Mouse (Mus musculus): ENCODE measurements at regions not wholly inside any gene's neighbourhood (a gene's known extent, or its start where the extent isn't known, plus 50 kb on each side); places are given as distances from the start of the nearest gene placed in this dataset.

DNA sequence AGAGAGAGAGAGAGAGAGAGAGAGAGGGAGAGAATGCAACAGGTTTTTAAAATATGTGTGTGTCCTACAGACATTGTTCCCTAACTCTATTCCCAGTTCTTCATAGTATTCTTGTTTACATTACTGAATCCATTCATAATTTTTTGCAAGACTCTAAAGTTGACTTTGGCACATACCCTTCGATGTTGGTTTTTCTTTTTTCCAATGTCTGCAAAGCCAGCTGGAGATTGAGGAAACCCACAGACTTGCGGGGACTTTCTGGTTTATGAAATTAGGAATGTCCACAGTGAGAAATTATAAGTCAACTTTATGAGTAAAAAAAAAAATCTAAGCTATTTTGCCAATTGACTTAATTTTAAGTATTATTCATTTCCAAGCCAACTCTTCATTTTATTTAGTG, 379.7 kb upstream of the Adamts5 start:
- Histone ChIP-seq H3K27me3 (ENCODE audit: insufficient read depth, low read length) (no peaks in the 10 kb centered on the region), H3K9me3 (ENCODE audit: low read length) (no peaks in the 10 kb centered on the region), H3K4me1 (replicated peaks; ENCODE audit: low read depth, low read length) (no peaks in the 10 kb centered on the region), H3K4me3 (replicated peaks; ENCODE audit: low read length) (no peak overlapping the region), H3K36me3 (ENCODE audit: insufficient read depth, low read length) (no peaks in the 10 kb centered on the region)
- TF ChIP-seq POU5F1 (IDR thresholded peaks at IDR 0.05; ENCODE audit: borderline replicate concordance, low read length) (no peak), CTCF (conservative IDR thresholded peaks at IDR 0.05; ENCODE audit: low read length) (no peak), NANOG (IDR thresholded peaks at IDR 0.05; ENCODE audit: borderline replicate concordance, low read length) (no peak)

DNA sequence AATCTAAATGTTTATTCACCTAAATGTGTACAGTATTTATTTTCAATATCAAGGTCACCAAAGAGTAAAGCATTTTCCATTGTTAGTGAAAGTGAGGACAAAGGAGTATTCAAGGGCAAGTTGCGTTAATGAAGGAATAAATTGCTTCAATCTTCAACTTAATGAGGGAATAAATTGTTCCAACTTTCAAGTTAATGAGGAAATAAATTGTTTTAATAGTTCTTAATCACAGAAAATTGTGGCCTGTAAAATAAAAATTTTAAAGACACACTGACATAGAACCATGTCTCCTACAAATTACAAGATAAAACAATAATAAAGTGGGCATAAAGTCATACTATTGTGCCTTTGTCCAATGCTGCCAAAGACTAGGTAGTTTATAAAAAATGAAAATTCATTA, 375.4 kb upstream of the Adamts5 start:
- Histone ChIP-seq H3K4me1 (replicated peaks; ENCODE audit: low read depth, low read length) (no peaks in the 10 kb centered on the region), H3K36me3 (ENCODE audit: insufficient read depth, low read length) (no peaks in the 10 kb centered on the region), H3K27me3 (ENCODE audit: insufficient read depth, low read length) (no peaks in the 10 kb centered on the region), H3K9me3 (ENCODE audit: low read length) (no peaks in the 10 kb centered on the region), H3K4me3 (replicated peaks; ENCODE audit: low read length) (no peak overlapping the region)
- no peak for TF ChIP-seq NANOG (IDR thresholded peaks at IDR 0.05; ENCODE audit: borderline replicate concordance, low read length)
- no peak for TF ChIP-seq CTCF (conservative IDR thresholded peaks at IDR 0.05; ENCODE audit: low read length)
- TF ChIP-seq POU5F1 (IDR thresholded peaks at IDR 0.05; ENCODE audit: borderline replicate concordance, low read length) = no peak

DNA sequence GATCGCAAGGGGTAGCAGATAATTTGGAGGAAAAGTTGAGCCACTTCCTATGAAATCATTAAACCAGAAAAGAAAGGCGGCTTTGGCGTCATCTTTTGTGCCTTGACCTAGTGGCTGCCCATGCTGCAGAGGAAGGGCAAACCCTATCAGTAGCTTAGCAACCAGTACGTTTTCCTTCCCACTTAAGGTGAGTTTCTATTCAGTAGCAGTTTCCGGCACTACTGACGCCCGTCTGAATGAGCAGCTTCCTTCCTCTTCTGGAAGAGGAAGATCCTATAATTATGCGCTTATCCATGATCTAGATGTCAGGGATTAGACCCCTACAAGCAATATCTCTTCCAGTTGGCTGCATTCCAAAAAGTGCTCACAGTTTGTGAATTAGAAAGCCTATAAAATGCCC, 360.0 kb upstream of the Adamts5 start:
- no peak overlapping the region for H3K4me3 ChIP-seq (replicated peaks; ENCODE audit: low read length)
- H3K9me3 ChIP-seq (ENCODE audit: low read length) = no peaks in the 10 kb centered on the region
- no peak for TF ChIP-seq CTCF (conservative IDR thresholded peaks at IDR 0.05; ENCODE audit: low read length)
- no peak for TF ChIP-seq POU5F1 (IDR thresholded peaks at IDR 0.05; ENCODE audit: borderline replicate concordance, low read length)
- TF ChIP-seq NANOG (IDR thresholded peaks at IDR 0.05; ENCODE audit: borderline replicate concordance, low read length) = no peak

DNA sequence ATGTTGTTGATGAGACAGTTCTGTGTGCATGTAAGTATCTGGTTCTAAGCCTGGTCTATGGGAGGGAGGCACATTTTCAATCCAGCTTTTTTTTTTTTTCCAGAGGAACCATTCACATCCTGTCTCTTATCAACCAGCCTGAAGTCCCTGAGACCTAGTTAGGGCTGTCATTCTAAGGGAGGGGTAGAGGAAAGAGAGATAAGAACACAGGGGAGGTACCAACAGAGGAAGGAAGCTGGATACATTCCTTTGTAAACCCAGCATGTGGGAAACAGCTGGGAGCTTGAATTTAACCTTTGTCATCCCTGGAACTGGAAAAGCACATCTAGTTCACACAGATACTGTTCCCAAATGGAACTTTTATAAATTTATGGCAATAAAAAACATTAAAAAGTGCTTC, 351.0 kb upstream of the Adamts5 start:
- H3K9me3 ChIP-seq (ENCODE audit: low read length) = no peaks in the 10 kb centered on the region
- no peaks in the 10 kb centered on the region for H3K36me3 ChIP-seq (ENCODE audit: insufficient read depth, low read length)
- TF ChIP-seq POU5F1 (IDR thresholded peaks at IDR 0.05; ENCODE audit: borderline replicate concordance, low read length) (no peak), NANOG (IDR thresholded peaks at IDR 0.05; ENCODE audit: borderline replicate concordance, low read length) (no peak), CTCF (conservative IDR thresholded peaks at IDR 0.05; ENCODE audit: low read length) (no peak)
- H3K27me3 ChIP-seq (ENCODE audit: insufficient read depth, low read length) = no peaks in the 10 kb centered on the region
- no peak overlapping the region for H3K4me3 ChIP-seq (replicated peaks; ENCODE audit: low read length)
- no peaks in the 10 kb centered on the region for H3K4me1 ChIP-seq (replicated peaks; ENCODE audit: low read depth, low read length)

More for the DNA sequence above, 360.0 kb upstream of the Adamts5 start:
- H3K36me3 ChIP-seq (ENCODE audit: insufficient read depth, low read length) = no peaks in the 10 kb centered on the region
- H3K27me3 ChIP-seq (ENCODE audit: insufficient read depth, low read length) = no peaks in the 10 kb centered on the region
- H3K4me1 ChIP-seq (replicated peaks; ENCODE audit: low read depth, low read length) = no peaks in the 10 kb centered on the region

DNA sequence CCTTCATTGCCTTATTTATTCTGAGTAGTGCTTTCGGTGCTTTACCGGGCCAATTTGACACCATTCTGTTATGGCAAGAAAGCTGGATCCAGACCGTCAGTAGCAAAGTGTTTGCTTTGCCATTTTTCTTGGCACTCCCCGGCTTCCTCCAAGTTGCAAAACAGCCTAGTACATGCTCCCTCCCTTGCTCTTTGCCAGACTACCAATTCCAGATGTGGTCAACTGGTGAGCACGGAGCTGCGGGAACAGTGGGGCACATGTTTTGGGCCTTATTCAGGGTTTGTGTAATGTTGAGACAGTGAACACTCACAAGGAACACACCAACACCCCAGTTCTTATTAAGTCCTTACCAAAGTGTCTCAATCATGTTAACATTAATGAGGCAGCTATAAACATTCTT, 348.4 kb upstream of the Adamts5 start:
- no peaks in the 10 kb centered on the region for H3K9me3 ChIP-seq (ENCODE audit: low read length)
- no peak overlapping the region for H3K4me3 ChIP-seq (replicated peaks; ENCODE audit: low read length)
- H3K36me3 ChIP-seq (ENCODE audit: insufficient read depth, low read length) = no peaks in the 10 kb centered on the region
- no peaks in the 10 kb centered on the region for H3K4me1 ChIP-seq (replicated peaks; ENCODE audit: low read depth, low read length)
- no peaks in the 10 kb centered on the region for H3K27me3 ChIP-seq (ENCODE audit: insufficient read depth, low read length)
- TF ChIP-seq POU5F1 (IDR thresholded peaks at IDR 0.05; ENCODE audit: borderline replicate concordance, low read length) = no peak
- no peak for TF ChIP-seq CTCF (conservative IDR thresholded peaks at IDR 0.05; ENCODE audit: low read length)
- TF ChIP-seq NANOG (IDR thresholded peaks at IDR 0.05; ENCODE audit: borderline replicate concordance, low read length) = no peak

DNA sequence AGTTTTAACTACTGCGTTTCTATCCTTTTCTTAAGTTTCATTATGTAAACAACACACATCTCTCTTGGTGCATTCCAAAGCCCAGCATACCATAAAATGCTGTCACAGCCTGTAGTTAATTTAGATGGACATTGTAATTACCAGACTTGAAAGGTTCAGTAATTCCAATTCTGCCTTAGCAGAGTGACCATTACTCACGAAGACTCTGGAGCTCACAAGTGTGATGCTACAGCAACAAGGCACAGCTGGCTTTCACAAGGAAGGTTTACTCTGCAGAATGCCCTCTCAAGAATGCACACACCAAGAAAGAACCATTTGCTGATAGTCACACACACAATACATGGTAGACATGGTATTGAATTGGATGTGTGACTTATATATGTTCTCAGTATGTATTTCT, 342.6 kb upstream of the Adamts5 start:
- Histone ChIP-seq H3K9me3 (ENCODE audit: low read length) (no peaks in the 10 kb centered on the region), H3K36me3 (ENCODE audit: insufficient read depth, low read length) (no peaks in the 10 kb centered on the region), H3K4me3 (replicated peaks; ENCODE audit: low read length) (no peak overlapping the region), H3K4me1 (replicated peaks; ENCODE audit: low read depth, low read length) (no peaks in the 10 kb centered on the region), H3K27me3 (ENCODE audit: insufficient read depth, low read length) (no peaks in the 10 kb centered on the region)
- TF ChIP-seq CTCF (conservative IDR thresholded peaks at IDR 0.05; ENCODE audit: low read length) (no peak), NANOG (IDR thresholded peaks at IDR 0.05; ENCODE audit: borderline replicate concordance, low read length) (no peak), POU5F1 (IDR thresholded peaks at IDR 0.05; ENCODE audit: borderline replicate concordance, low read length) (no peak)

DNA sequence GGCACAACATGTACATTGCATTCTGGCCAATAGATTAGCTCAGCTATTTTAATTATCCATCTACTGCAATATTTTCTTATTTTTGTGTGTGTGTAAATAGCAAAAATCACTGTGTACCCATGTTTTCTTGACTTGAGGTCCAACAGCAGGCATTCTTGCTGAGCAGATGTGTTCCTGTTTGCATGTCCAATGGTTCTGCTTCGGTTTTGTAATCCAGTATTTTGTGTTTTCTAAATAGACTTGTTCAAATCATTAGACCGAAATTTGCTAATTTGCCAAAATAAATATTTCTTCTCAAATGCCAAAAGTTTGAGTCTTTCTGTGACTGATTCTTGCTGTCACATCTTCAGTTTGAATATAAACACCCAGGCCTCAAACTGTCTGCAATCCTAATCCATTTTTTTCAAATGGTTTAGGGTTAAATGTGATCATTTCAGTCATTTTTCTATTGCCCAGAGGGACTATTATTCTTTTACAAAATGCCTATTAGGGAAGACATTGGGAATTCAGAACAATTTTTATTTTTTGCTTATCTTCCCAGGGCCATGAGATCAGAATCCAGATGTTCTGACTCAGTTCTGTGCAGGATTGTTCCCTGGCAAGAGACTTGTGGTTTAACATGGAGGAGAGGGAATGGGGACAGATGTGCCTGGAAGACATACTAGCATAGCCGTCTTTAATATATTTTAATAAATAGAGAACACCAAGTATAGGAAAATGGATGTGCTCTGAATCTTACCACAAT, 341.3 kb upstream of the Adamts5 start:
- Histone ChIP-seq H3K27me3 (ENCODE audit: insufficient read depth, low read length) (no peaks in the 10 kb centered on the region), H3K4me3 (replicated peaks; ENCODE audit: low read length) (no peak overlapping the region), H3K36me3 (ENCODE audit: insufficient read depth, low read length) (no peaks in the 10 kb centered on the region), H3K9me3 (ENCODE audit: low read length) (no peaks in the 10 kb centered on the region), H3K4me1 (replicated peaks; ENCODE audit: low read depth, low read length) (no peaks in the 10 kb centered on the region)
- TF ChIP-seq NANOG (IDR thresholded peaks at IDR 0.05; ENCODE audit: borderline replicate concordance, low read length) (no peak), CTCF (conservative IDR thresholded peaks at IDR 0.05; ENCODE audit: low read length) (no peak), POU5F1 (IDR thresholded peaks at IDR 0.05; ENCODE audit: borderline replicate concordance, low read length) (no peak)

DNA sequence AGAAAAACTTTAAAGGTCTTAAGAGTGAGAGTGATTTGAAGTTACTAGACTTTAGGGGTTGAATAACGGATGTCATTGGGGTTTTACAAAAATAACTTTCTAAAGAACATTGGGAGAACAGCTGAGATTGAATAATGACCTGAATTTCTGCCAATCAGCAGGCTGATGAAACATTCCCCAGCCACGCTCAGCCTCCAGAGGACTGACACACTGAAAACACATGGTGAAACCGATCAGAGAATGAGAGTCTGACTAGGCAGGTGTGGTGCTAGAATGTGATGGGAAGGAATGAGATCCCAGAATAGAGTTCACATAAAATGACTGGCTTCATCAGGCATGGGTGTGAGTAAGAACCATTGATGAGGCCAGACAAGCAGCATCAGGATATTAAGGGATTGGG, 321.4 kb upstream of the Adamts5 start:
- H3K4me3 ChIP-seq (replicated peaks; ENCODE audit: low read length) = no peak overlapping the region
- no peaks in the 10 kb centered on the region for H3K4me1 ChIP-seq (replicated peaks; ENCODE audit: low read depth, low read length)
- TF ChIP-seq NANOG (IDR thresholded peaks at IDR 0.05; ENCODE audit: borderline replicate concordance, low read length) (no peak), CTCF (conservative IDR thresholded peaks at IDR 0.05; ENCODE audit: low read length) (no peak), POU5F1 (IDR thresholded peaks at IDR 0.05; ENCODE audit: borderline replicate concordance, low read length) (no peak)
- H3K36me3 ChIP-seq (ENCODE audit: insufficient read depth, low read length) = no peaks in the 10 kb centered on the region
- H3K27me3 ChIP-seq (ENCODE audit: insufficient read depth, low read length) = no peaks in the 10 kb centered on the region
- no peaks in the 10 kb centered on the region for H3K9me3 ChIP-seq (ENCODE audit: low read length)

DNA sequence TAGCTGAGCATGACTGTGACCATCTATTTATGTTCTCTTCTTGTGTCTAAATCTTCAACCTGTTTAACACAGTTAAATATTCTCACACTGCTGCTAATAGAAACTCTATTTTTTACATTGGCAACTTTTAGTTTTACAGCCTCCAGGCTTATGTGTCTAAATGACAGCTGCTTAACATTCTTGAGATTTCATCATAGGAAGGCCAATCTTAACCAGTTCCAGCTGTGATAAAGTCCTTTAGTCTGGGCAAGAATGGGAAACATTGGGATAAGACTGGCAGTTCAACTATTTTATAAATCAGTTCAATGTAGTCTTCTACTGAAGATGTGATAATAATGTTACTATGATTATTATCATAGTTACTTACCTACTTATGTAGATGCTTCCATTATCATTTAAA, 308.9 kb upstream of the Adamts5 start:
- Histone ChIP-seq H3K9me3 (ENCODE audit: low read length) (no peaks in the 10 kb centered on the region), H3K27me3 (ENCODE audit: insufficient read depth, low read length) (no peaks in the 10 kb centered on the region), H3K36me3 (ENCODE audit: insufficient read depth, low read length) (no peaks in the 10 kb centered on the region), H3K4me3 (replicated peaks; ENCODE audit: low read length) (no peak overlapping the region), H3K4me1 (replicated peaks; ENCODE audit: low read depth, low read length) (no peaks in the 10 kb centered on the region)
- TF ChIP-seq POU5F1 (IDR thresholded peaks at IDR 0.05; ENCODE audit: borderline replicate concordance, low read length) = no peak
- TF ChIP-seq NANOG (IDR thresholded peaks at IDR 0.05; ENCODE audit: borderline replicate concordance, low read length) = no peak
- no peak for TF ChIP-seq CTCF (conservative IDR thresholded peaks at IDR 0.05; ENCODE audit: low read length)

All from E14TG2a.4 (cell line).